Mouse (Mus musculus) testis, adult 10 weeks (tissue): ENCODE data around the gene Ogfod3. TPM values are rescaled to one million over a fixed set of nuclear protein-coding genes. Genes with fewer than 3 reads are reported as not detected.

Experiments
- polyA plus RNA-seq: library from polyadenylated mRNA; stranded (reverse); fragments of 350-450 nt; fragmentation: Illumina TruSeq; extraction: RNeasy Lipid Tissue Mini Kit (QIAGEN cat#74804); gene quantifications from one replicate; pipeline ENCODE4 v1.2.3, GENCODE M21; 2014; ENCODE audit warnings: low read depth, low replicate concordance

Ogfod3 gene
- polyA plus RNA-seq, result 0.42 TPM

GRCm38 (mm10) chr11:121204161-121205006, at the start of gene Ogfod3, which contains the start of gene Hexdc:
TSS of gene Ogfod3 (minus strand) at chr11:121204711.
TSS of gene Hexdc (plus strand) at chr11:121204433.

GRCm38 (mm10) chr11:121236564-121237344, 32.2 kb upstream of the Ogfod3 start, which contains the start of gene Narf:
TSS of gene Narf (plus strand) at chr11:121237253.

DNA sequence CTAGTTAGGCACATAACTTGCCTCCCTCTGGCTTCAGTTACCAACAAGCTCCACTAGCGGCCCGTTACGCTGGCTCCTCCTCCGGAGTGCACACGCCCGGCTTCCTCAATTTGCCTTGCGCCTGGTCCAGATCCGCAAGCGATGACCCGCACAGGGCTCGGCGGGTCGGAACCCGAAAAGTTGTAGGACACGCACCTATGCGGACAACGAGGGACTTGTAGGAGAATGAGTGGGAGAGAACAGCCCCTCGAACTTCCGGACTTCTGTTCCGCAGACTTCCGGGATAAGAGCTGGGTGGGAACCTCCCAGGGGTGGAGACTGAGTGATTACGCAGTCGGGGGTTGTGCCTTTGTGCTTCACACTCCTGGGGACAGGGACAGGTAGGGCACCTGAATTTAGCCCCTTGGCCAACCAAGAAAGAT, 24.5 kb upstream of the Ogfod3 start, which contains the start of gene Cybc1:
TSS of gene Cybc1 (minus strand) at position 305 of the 422 bp plus-strand sequence.

GRCm38 (mm10) chr11:121159971-121160370, 44.5 kb downstream of the Ogfod3 start, which contains the start of gene Uts2r:
TSS of gene Uts2r (plus strand) at chr11:121160271.

DNA sequence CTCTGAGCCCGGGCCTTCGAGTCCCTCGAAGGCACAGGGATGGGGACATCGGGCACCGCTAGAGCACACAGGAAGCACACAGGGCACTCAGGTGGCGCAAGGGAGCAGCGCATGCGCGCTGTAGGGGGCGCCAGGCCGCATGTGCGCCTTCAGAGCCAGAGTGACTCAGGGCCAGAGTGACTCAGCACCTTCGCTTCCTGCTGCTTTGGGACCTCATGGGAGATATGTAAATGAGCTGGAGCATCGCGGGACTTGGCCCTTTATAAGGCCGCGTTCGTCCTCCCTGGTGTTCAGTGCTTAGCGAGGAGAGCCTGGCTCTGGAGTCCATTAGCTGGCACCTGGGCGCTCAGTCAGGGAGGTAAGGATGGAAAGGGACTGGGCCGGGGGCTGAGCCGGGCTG, 58.6 kb downstream of the Ogfod3 start, which contains the start of gene Tex19.1:
TSS of gene Tex19.1 (plus strand) at position 279 of the 400 bp plus-strand sequence.

Other genes with a start within 250 kb of the Ogfod3 start
- 173 TPM for gene Csnk1d, start 213.4 kb downstream of the Ogfod3 start, polyA plus RNA-seq
- gene Cd7, start 165.3 kb downstream of the Ogfod3 start, polyA plus RNA-seq, result not detected
- gene Sectm1b, start 141.1 kb downstream of the Ogfod3 start, polyA plus RNA-seq, result not detected
- 1.6 TPM for gene Sectm1a, start 123.5 kb downstream of the Ogfod3 start, polyA plus RNA-seq
- 1.3 TPM for gene Tex19.2, start 86.0 kb downstream of the Ogfod3 start, polyA plus RNA-seq
- gene Tex19.1, start 58.6 kb downstream of the Ogfod3 start, polyA plus RNA-seq, result 4.7 TPM
- gene Uts2r, start 44.4 kb downstream of the Ogfod3 start, polyA plus RNA-seq, result not detected
- gene Hexdc, start 278 bp downstream of the Ogfod3 start, polyA plus RNA-seq, result 1.7 TPM
- 3.6 TPM for gene Cybc1, start 24.6 kb upstream of the Ogfod3 start, polyA plus RNA-seq
- gene Narf, start 32.5 kb upstream of the Ogfod3 start, polyA plus RNA-seq, result 3.0 TPM
- 24.6 TPM for gene Foxk2, start 55.3 kb upstream of the Ogfod3 start, polyA plus RNA-seq
- 34.6 TPM for gene Wdr45b, start 149.7 kb upstream of the Ogfod3 start, polyA plus RNA-seq
- gene Rab40b, start 183.5 kb upstream of the Ogfod3 start, polyA plus RNA-seq, result 0.64 TPM
- 6.7 TPM for gene Fn3krp, start 216.7 kb upstream of the Ogfod3 start, polyA plus RNA-seq
- gene Fn3k, start 230.2 kb upstream of the Ogfod3 start, polyA plus RNA-seq, result not detected
- gene Tbcd, start 247.2 kb upstream of the Ogfod3 start, polyA plus RNA-seq, result 9.5 TPM